Mouse (Mus musculus) midbrain, embryonic 11.5 days (tissue): ENCODE data around the gene Nudt4. TPM values are rescaled to one million over a fixed set of nuclear protein-coding genes. Genes with fewer than 3 reads are reported as not detected.

Experiments
- ATAC-seq: fragments of 200-750 bp; cut with Nextera tagmentation; 2 replicates; pipeline ENCODE4 v1.8.0; 2017; ENCODE audit warnings: moderate TSS enrichment, moderate library complexity; ENCODE audit not compliant: low FRiP score
- DNase-seq: peaks from one replicate; pipeline ENCODE4 v3.0.0; 2015; ENCODE audit warnings: low spot score; ENCODE audit errors: missing footprints
- H3K27ac ChIP-seq: fragments of 300-500 bp; sonication (generic); 2 replicates; pipeline ENCODE4 v1.5.1; 2014; ENCODE audit warnings: low read depth, low read length
- H3K27me3 ChIP-seq: fragments of 300-500 bp; sonication (generic); 2 replicates; pipeline ENCODE4 v1.6.1; 2014; ENCODE audit warnings: mild to moderate bottlenecking, low read length, moderate library complexity, mixed read lengths; ENCODE audit not compliant: control insufficient read depth, insufficient read depth
- H3K36me3 ChIP-seq: fragments of 300-500 bp; sonication (generic); 2 replicates; pipeline ENCODE4 v1.6.1; 2014; ENCODE audit warnings: mild to moderate bottlenecking, low read length, moderate library complexity, mixed read lengths; ENCODE audit not compliant: control insufficient read depth, insufficient read depth
- H3K4me1 ChIP-seq: fragments of 300-500 bp; sonication (generic); 2 replicates; pipeline ENCODE4 v1.6.1; 2014; ENCODE audit warnings: low read length; ENCODE audit not compliant: control insufficient read depth, insufficient read depth
- H3K4me2 ChIP-seq: fragments of 300-500 bp; sonication (generic); 2 replicates; pipeline ENCODE4 v1.6.1; 2014; ENCODE audit warnings: mild to moderate bottlenecking, moderate library complexity
- H3K4me3 ChIP-seq: fragments of 300-500 bp; sonication (generic); 2 replicates; pipeline ENCODE4 v1.5.1; 2014; ENCODE audit warnings: low read depth, low read length
- H3K9ac ChIP-seq: fragments of 300-500 bp; sonication (generic); 2 replicates; pipeline ENCODE4 v1.6.1; 2014; ENCODE audit warnings: low read length
- H3K9me3 ChIP-seq: fragments of 300-500 bp; sonication (generic); 2 replicates; pipeline ENCODE4 v1.6.1; 2016; ENCODE audit warnings: low read length; ENCODE audit not compliant: control insufficient read depth
- WGBS: fragments of 180-500 bp; shearing (Covaris S2); extraction: QIAGEN DNeasy Blood & Tissue Kit; methylation state at CpG from one replicate; pipeline ENCODE4 v1.1.7; 2014; 5-methylcytosine and 5-hydroxymethylcytosine counted together
- polyA plus RNA-seq: library from polyadenylated mRNA; unstranded; fragments of >200 nt; fragmentation: Nextera tagmentation; extraction: Ambion mirVana; gene quantifications from 2 replicates; pipeline ENCODE4 v1.2.1, GENCODE M21; 2014

Gene Nudt4
- polyA plus RNA-seq, 1 experiment from 2014 or later = 141 TPM

- WGBS = 78% methylated on average over 4 of the region's 4 CpGs
- no peaks in the 10 kb centered on the region for H3K36me3 ChIP-seq
- no peaks in the 10 kb centered on the region for H3K27me3 ChIP-seq
- H3K4me2 ChIP-seq = no peak overlapping the region
- no peak overlapping the region for H3K9ac ChIP-seq
- no peaks in the 10 kb centered on the region for H3K9me3 ChIP-seq
- no peak overlapping the region for H3K27ac ChIP-seq
- ATAC-seq = no peak
- H3K4me1 ChIP-seq = peaks cover 6% of the 10 kb centered on the region; the same call in 1 of the 2 replicates
- no peak for DNase-seq
- H3K4me3 ChIP-seq = no peak overlapping the region
These were observed 11.0 kb upstream of the Nudt4 start for GRCm38 (mm10) chr10:95574994-95575393.

GRCm38 (mm10) chr10:95569441-95569840 is 5.5 kb upstream of the Nudt4 start:
- DNase-seq = no peak
- Histone ChIP-seq H3K9ac (no peak overlapping the region), H3K4me3 (no peak overlapping the region), H3K27me3 (no peaks in the 10 kb centered on the region), H3K9me3 (no peaks in the 10 kb centered on the region), H3K4me2 (no peak overlapping the region), H3K36me3 (no peaks in the 10 kb centered on the region), H3K27ac (no peak overlapping the region), H3K4me1 (0 out of 2 replicates have a peak, but pooled peaks cover 1% of the 10 kb centered on the region)
- no peak for ATAC-seq
- 69% methylated on average over 2 of the region's 2 CpGs for WGBS

- no peaks in the 10 kb centered on the region for H3K36me3 ChIP-seq
- no peak overlapping the region for H3K27ac ChIP-seq
- no peaks in the 10 kb centered on the region for H3K9me3 ChIP-seq
- H3K4me3 ChIP-seq = no peak overlapping the region
- no peak overlapping the region for H3K4me2 ChIP-seq
- H3K27me3 ChIP-seq = no peaks in the 10 kb centered on the region
- H3K9ac ChIP-seq = no peak overlapping the region
- WGBS = 79% methylated on average over 6 of the region's 6 CpGs
- ATAC-seq (no peak), DNase-seq (no peak)
- 0 out of 2 replicates have a peak, but pooled peaks cover 3% of the 10 kb centered on the region for H3K4me1 ChIP-seq
These were observed 4.1 kb upstream of the Nudt4 start for GRCm38 (mm10) chr10:95568016-95568415.

- H3K4me3 ChIP-seq = no peak overlapping the region
- no peak overlapping the region for H3K27ac ChIP-seq
- no peaks in the 10 kb centered on the region for H3K36me3 ChIP-seq
- ATAC-seq (no peak), DNase-seq (no peak)
- peaks cover 3% of the 10 kb centered on the region for H3K4me1 ChIP-seq
- no peaks in the 10 kb centered on the region for H3K9me3 ChIP-seq
- no peak overlapping the region for H3K4me2 ChIP-seq
- H3K27me3 ChIP-seq = no peaks in the 10 kb centered on the region
- WGBS = 71% methylated on average over 5 of the region's 5 CpGs
- H3K9ac ChIP-seq = no peak overlapping the region
These were observed 3.6 kb upstream of the Nudt4 start for GRCm38 (mm10) chr10:95567550-95567949.

GRCm38 (mm10) chr10:95566786-95567185 is 2.8 kb upstream of the Nudt4 start:
- DNase-seq = no peak
- ATAC-seq = no peak
- no peaks in the 10 kb centered on the region for H3K36me3 ChIP-seq
- H3K4me3 ChIP-seq = no peak overlapping the region
- H3K27me3 ChIP-seq = no peaks in the 10 kb centered on the region
- no peak overlapping the region for H3K27ac ChIP-seq
- peaks cover 11% of the 10 kb centered on the region for H3K4me1 ChIP-seq
- H3K4me2 ChIP-seq = no peak overlapping the region
- WGBS = 85% methylated on average over 3 of the region's 3 CpGs
- H3K9ac ChIP-seq = no peak overlapping the region
- no peaks in the 10 kb centered on the region for H3K9me3 ChIP-seq

- 25% methylated on average over 14 of the region's 14 CpGs for WGBS
- Histone ChIP-seq H3K4me1 (peaks cover 18% of the 10 kb centered on the region), H3K9me3 (no peaks in the 10 kb centered on the region), H3K4me2 (no peak overlapping the region), H3K27ac (no peak overlapping the region), H3K9ac (no peak overlapping the region), H3K36me3 (no peaks in the 10 kb centered on the region), H3K27me3 (no peaks in the 10 kb centered on the region), H3K4me3 (no peak overlapping the region)
- ATAC-seq (no peak), DNase-seq (no peak)
These were observed 1.4 kb upstream of the Nudt4 start for GRCm38 (mm10) chr10:95565156-95565854.

GRCm38 (mm10) chr10:95562859-95563841 is 796 bp downstream of the Nudt4 start:
- ATAC-seq (peak; percentile 68), DNase-seq (peak; percentile 96)
- H3K9ac ChIP-seq = peak overlapping the region; percentile 98
- peak overlapping the region; percentile 88 for H3K4me2 ChIP-seq
- peaks cover 19% of the 10 kb centered on the region for H3K4me1 ChIP-seq
- 1% methylated on average over 60 of the region's 65 CpGs for WGBS
- H3K27ac ChIP-seq = peak overlapping the region; percentile 87
- no peaks in the 10 kb centered on the region for H3K9me3 ChIP-seq
- peak overlapping the region; percentile 91 for H3K4me3 ChIP-seq
- no peaks in the 10 kb centered on the region for H3K36me3 ChIP-seq
- no peaks in the 10 kb centered on the region for H3K27me3 ChIP-seq

GRCm38 (mm10) chr10:95562395-95562794 is 1.6 kb downstream of the Nudt4 start:
- 12% methylated on average over 8 of the region's 8 CpGs for WGBS
- Histone ChIP-seq H3K36me3 (no peaks in the 10 kb centered on the region), H3K9ac (peak overlapping the region; percentile 98), H3K9me3 (no peaks in the 10 kb centered on the region), H3K4me3 (peak overlapping the region; percentile 91), H3K27ac (no peak overlapping the region), H3K4me2 (peak overlapping the region; percentile 88), H3K27me3 (no peaks in the 10 kb centered on the region), H3K4me1 (peaks cover 19% of the 10 kb centered on the region)
- ATAC-seq (no peak), DNase-seq (no peak)

GRCm38 (mm10) chr10:95561616-95562015 is 2.3 kb downstream of the Nudt4 start:
- Histone ChIP-seq H3K9ac (peak overlapping the region; percentile 98), H3K4me2 (peak overlapping the region; percentile 88), H3K36me3 (no peaks in the 10 kb centered on the region), H3K9me3 (no peaks in the 10 kb centered on the region), H3K4me1 (peaks cover 19% of the 10 kb centered on the region), H3K27me3 (no peaks in the 10 kb centered on the region), H3K27ac (no peak overlapping the region), H3K4me3 (peak overlapping the region; percentile 91)
- ATAC-seq (no peak), DNase-seq (no peak)
- WGBS = 66% methylated on average over 7 of the region's 7 CpGs
